Mouse (Mus musculus): ENCODE measurements around the gene Hax1.
A peak's percentile ranks its signal among the peaks of the same experiment; 100 is the strongest.

Hax1 gene

DNA sequence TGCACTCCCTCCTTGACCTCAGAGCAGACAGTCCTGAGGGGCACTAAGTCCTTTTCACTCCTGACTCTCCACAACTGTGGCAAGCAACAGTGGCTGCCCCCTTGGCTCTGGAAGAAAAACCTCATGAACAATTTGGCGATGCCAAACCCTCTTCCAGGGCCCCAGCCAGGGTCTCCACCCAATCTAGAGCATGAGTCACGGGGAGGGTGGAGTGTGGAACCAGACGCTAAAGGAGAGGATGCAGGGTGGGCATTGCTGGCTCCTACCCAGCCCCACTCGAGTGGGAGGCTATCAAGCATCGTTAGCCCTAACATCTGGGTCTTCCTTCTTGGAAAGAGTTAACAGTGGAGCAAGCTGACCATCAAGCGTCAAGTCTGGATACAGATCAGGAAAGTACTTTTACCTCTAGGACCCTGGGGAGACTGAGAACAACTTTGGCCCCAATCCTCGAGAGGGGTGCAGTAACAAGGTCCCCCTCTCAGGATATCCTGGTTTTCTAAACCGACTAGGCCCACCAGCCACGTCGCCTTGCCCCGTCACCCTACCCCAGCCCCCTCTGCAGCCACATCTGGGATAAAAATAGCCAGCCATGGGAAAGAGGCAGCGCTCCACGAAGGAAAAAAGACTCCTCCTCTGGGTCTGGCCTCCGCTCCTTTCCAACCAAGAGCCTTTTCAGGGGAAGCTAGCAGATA, 36.4 kb downstream of the Hax1 start:
- peak in 1 of 2 experiments; percentile 30 for DNase-seq

DNA sequence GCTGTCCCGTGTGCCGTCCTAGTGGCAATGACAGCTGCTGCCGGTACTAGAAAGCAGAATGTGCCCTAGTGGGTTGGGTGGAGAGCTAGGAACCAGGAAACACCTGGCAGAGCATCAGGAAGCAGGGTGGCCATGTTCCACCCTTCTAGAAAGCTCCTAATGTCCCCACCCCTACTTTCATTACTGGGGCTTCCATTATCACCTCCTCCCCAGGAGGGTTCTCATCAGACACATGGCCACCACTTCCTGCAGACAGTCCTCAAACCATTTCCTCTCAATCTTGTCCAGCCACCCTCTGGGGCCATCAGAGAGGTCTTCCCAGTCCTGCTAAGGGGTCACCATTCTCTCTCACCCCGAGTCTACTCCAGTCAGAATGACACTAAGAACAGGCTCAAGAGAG, 37.1 kb downstream of the Hax1 start:
- no peak for DNase-seq

DNA sequence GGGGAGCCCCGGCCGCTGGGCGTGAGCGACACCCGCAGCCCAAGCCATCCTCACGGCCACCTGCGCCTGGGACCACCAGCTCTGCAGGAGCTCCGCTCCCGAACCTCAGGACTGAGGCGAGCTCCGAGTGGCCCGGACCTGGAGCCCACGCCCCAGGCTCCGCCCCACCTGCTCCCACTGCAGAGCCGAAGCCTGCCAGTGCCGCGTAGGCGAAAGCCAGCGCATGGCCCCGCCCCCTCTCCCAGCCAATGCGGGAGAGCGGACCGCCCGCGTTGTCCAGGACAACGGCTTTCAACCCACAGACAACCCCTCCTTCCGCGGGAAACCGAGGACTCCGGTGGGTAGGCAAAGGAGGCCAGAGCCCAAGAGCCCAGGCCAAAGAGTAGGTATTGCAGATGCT, 38.1 kb downstream of the Hax1 start:
- DNase-seq, result peak; percentile 96 to 97

DNA sequence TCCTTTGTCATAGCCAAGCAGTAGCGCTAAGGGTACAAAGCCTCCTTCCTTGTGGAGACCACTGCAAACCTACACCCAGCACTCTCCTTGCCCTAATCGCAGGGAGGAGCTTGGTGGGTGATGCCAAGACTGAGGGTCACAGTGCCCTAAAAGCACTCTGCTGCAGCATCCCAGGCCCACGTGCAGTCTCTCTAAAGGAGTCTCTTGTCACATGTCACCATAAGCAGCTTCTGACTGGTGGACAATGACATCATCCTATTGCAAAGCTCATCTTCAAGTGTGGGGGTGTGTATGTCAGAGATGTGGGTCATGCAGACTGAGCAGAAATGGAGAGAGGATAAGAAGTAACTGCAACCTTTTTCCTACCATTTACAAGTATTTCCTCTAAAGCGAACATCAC, 39.1 kb downstream of the Hax1 start:
- DNase-seq, result peak; percentile 53 to 67

DNA sequence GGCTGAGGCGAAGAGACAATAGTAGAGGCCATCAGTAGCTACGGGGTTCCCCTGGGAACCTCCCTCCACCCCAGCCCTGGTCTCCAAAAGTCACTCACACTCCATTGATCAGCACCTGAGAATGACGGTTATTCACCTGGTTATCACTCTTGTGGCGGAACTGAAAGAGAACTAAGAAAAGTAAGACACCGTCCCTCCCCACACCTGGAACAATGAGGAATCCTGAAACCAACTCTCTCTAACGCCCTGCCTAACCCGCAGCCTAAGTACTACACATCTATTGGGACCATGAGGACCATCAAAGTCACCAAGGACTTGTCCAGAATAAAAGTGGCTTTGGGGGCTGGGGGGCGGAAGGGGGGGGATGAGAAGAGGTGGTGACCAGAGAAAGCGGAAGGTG, 40.7 kb downstream of the Hax1 start:
- no peak for DNase-seq

DNA sequence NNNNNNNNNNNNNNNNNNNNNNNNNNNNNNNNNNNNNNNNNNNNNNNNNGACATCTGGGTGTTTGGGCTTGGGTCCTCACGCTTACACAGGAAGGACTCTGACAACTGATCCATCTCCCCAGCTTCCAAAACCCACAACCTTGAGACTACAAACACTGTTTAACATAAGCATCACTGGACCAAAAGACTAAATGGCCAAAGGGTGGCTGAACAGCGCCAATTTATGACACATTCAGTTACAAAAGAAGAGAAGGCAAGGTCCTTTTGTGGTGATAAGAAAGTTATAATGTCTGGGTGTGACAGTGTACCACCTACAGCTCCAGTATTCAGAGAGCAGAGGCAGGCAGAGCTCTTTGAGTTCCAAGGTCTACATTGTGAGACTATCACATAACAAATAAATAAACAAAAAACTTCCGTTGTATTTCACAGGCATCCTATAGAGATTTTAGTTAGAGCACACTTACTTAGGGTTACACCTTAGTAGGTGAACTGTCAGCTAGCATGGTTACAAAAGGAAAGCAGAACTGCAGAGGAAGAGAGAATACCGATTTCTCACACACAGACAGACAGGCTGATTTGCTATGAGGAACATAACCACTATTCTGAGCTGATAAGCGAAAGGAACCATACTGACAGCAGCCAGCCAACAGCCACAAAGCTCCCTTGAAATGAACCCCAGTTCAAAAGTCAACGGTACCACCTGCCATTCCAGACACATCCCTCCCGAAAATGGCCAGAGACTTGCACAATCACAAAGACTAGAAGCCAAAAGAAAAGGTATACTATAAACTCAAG, 42.2 kb downstream of the Hax1 start:
- DNase-seq, result no peak

DNA sequence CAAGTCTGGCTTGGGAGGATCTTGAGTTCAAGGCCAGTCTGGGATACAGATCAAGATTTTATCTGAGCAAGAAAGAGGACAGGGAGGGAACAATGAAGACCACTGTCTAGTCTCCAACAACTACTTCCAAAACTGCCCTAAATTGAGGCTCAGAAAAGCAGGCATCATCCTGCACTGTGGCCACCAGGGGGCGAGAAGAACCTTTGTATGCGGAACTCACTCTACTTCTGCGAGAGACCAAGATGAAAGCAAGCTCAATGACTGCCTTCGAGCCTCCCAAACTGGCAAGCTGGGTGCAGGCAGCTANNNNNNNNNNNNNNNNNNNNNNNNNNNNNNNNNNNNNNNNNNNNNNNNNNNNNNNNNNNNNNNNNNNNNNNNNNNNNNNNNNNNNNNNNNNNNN, 45.2 kb downstream of the Hax1 start:
- peak; percentile 73 to 78 for DNase-seq

DNA sequence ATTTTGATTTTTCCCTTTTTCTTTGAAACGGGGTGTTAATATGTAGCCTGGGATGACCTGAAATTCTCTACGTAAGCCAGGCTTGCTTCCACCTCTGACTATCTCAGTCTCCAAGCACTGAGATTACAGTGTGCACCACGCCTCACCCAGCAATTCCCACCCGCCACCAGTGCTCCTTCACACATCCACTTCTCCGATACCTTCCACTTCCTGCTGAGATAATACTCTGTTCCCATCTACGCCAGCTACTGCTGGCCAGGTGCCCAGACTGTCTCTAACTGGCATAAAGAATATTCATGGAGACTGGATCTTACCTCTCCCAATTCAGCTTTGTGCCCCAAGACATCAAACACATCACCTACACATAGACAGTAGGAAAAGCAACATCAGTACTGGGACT, 49.9 kb downstream of the Hax1 start:
- peak; percentile 53 to 62 for DNase-seq

DNA sequence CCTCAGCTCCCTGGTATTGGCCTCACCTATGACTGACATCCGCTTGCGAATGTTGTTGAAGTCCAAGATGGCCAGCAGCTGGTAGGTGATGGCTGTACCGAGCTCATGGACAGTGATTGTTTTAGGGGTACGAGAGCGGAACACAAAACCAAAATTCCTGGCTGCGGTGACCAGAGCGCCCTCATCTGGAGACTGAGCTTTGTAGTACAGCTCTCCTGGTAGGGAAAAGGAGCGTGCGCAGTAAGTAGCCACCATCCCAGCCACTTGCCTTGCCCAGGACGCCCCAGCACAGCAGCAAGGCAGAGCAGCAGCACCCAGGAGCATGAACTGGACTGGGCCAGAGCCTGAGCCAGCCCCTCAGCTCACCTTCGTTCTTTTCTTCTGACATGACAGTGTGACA, 50.6 kb downstream of the Hax1 start:
- no peak for DNase-seq
